Mouse (Mus musculus) brown adipose tissue, adult 24 weeks (tissue): Measurements from ENCODE around the gene Olfr685. TPM values are rescaled to one million over a fixed set of nuclear protein-coding genes. Genes with fewer than 3 reads are reported as not detected.

Experiments used
- H3K27ac ChIP-seq: fragments of 200-500 bp; replicated peaks from 2 replicates; pipeline ENCODE4 v1.5.1; 2012; ENCODE audit warnings: low read depth, mild to moderate bottlenecking, low read length
- H3K4me1 ChIP-seq: fragments of 200-500 bp; 2 replicates; pipeline ENCODE4 v1.6.1; 2012; ENCODE audit warnings: low read length, mixed read lengths; ENCODE audit not compliant: control insufficient read depth, insufficient read depth, insufficient read length
- H3K4me3 ChIP-seq: fragments of 200-500 bp; 2 replicates; pipeline ENCODE4 v1.5.1; 2012; ENCODE audit warnings: low read depth, mild to moderate bottlenecking, low read length, moderate library complexity; ENCODE audit not compliant: insufficient read depth
- polyA plus RNA-seq: library from polyadenylated mRNA; stranded (reverse); fragments of >200 nt; gene quantifications from 2 replicates; pipeline ENCODE4 v1.2.4, GENCODE M21; 2012; ENCODE audit not compliant: missing spikeins, insufficient read depth, insufficient read length

The Olfr685 gene
- not detected in 2 replicates for polyA plus RNA-seq

DNA sequence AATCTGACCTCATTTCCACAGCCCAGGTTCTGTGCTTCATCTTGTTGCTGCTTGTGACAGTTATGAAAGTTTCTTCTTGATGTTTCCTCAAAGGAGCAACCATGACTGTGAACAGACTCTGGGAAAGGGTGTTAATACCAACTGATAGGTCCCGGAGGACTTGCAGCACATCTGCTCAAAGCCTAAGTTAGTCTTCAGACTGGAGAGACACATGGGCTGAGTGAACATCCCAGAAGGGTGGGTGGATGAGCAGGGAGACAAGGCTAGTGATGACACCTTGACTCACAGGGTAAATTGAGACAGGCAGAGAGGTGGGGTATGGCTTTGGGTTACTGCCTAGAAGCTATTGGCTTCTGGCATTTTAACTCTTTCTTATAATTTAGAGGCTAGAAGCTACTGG lies at the start of gene Olfr685:
Olfr685 (minus strand) TSS at position 101 of the 400 bp plus-strand sequence.
- no peak within 1 kb of the TSS for H3K27ac ChIP-seq
- no peaks in the 10 kb centered on the region for H3K4me1 ChIP-seq
- no peak within 1 kb of the TSS for H3K4me3 ChIP-seq

DNA sequence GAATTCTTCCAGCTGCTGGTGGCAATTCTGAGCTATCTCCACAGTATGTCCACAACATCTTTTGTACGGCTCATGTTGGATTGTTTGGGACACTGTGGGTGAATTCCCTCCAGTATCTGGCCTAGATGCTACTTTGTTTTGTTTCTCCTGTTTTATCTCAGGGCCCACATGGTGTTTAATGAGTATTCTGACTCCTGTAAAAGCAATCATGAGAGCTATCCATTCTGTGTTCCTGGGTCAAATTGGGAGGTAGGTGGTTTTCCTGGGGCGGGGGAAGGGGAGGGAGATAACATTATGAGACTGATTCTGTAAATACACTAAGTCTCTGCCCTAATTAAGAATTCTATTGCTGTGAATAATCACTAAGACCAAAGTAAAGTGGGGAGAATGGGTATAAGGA lies 43.6 kb upstream of the Olfr685 start:
- Histone ChIP-seq H3K4me3 (no peak overlapping the region), H3K27ac (no peak overlapping the region), H3K4me1 (peaks cover 6% of the 10 kb centered on the region; the same call in 1 of the 2 replicates)

DNA sequence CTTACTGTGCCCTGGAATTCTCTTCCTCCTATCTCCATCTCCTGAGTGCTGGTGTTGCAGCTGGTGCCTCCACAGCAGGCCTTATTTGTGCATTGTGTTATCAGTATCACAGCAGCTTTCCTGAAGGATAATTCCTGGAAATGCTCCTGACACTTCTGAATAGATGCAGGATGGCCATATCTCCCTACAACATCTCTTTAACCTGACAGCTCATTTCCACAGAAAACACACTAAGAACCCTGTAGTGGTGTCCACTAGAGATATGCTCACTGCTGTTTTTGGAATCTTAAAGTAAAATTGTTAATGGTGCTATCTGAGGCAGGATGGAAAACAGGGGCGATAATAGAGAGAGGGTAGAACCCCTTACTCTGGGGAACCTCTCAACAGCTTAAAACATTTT lies 42.3 kb upstream of the Olfr685 start:
- H3K4me1 ChIP-seq = peaks cover 6% of the 10 kb centered on the region; the same call in 1 of the 2 replicates
- H3K27ac ChIP-seq = peak overlapping the region; percentile 53; the same call in 1 of the 2 replicates
- H3K4me3 ChIP-seq = no peak overlapping the region

- Histone ChIP-seq H3K4me3 (no peak overlapping the region), H3K4me1 (peaks cover 6% of the 10 kb centered on the region; the same call in 1 of the 2 replicates), H3K27ac (no peak overlapping the region)
These were observed 40.9 kb upstream of the Olfr685 start for GRCm38 (mm10) chr7:105226703-105227102.

DNA sequence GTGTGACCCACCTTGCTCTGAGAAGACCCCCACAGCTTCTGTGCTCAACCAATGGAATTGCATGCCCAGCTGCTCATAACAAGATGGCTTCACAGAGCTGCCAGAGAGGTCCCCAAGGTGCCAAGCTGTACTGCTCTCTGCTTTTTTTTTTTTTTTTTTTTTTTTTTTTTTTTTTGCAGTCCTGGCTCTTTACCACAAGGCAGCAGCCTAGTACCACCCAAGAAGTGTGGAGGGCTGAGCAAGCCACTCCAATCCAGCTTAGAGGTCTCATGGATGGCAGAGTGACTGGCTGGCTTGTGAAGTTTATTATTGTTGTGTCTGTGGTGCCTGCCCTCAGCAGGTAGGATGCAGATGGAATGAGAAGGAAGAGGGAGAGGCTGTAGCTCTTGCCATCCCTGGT lies 40.3 kb upstream of the Olfr685 start:
- Histone ChIP-seq H3K4me3 (no peak overlapping the region), H3K4me1 (peaks cover 6% of the 10 kb centered on the region; the same call in 1 of the 2 replicates), H3K27ac (no peak overlapping the region)

- no peak overlapping the region for H3K4me3 ChIP-seq
- H3K4me1 ChIP-seq = no peaks in the 10 kb centered on the region
- no peak overlapping the region for H3K27ac ChIP-seq
These were observed 32.5 kb upstream of the Olfr685 start for GRCm38 (mm10) chr7:105218281-105218680.

- Histone ChIP-seq H3K27ac (no peak overlapping the region), H3K4me1 (no peaks in the 10 kb centered on the region), H3K4me3 (no peak overlapping the region)
These were observed 28.9 kb upstream of the Olfr685 start for GRCm38 (mm10) chr7:105214761-105215160.

GRCm38 (mm10) chr7:105207385-105207784 lies 21.6 kb upstream of the Olfr685 start, which contains the start of gene Olfr686:
Olfr686 (minus strand) TSS chr7:105207485.
- Histone ChIP-seq H3K4me1 (no peaks in the 10 kb centered on the region), H3K27ac (no peak within 1 kb of the TSS), H3K4me3 (no peak within 1 kb of the TSS)

DNA sequence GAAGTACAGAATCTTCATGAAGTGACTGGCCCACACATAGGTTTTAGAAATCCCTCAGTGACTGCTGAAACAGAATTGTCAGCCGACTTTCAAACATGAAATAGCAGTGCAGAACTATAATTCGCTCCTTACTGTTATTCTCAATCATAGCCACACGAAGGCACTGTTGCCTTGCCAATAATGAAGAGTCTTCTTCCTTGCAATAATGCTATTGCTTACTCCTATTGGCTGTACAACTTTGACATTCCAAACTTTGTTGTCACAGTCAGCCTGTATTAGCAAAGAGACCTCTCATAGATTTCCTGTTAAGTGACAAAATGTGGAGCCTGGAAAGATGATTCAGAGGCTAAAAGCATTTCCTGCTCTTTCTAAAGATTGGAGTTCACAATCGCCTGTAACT lies 15.0 kb downstream of the Olfr685 start:
- H3K4me1 ChIP-seq = no peaks in the 10 kb centered on the region
- no peak overlapping the region for H3K27ac ChIP-seq

GRCm38 (mm10) chr7:105163553-105163952 lies 22.3 kb downstream of the Olfr685 start, which contains the start of gene Olfr684:
Olfr684 (minus strand) TSS chr7:105163653.
- Histone ChIP-seq H3K27ac (no peak within 1 kb of the TSS), H3K4me1 (no peaks in the 10 kb centered on the region), H3K4me3 (no peak within 1 kb of the TSS)

More for the DNA sequence above, 15.0 kb downstream of the Olfr685 start:
- no peak overlapping the region for H3K4me3 ChIP-seq

- Histone ChIP-seq H3K4me3 (no peak within 1 kb of the TSS), H3K4me1 (no peaks in the 10 kb centered on the region), H3K27ac (no peak within 1 kb of the TSS)
These were observed 38.9 kb downstream of the Olfr685 start, which contains the start of gene Olfr683 for GRCm38 (mm10) chr7:105146912-105147311. Olfr683 (minus strand) TSS chr7:105147012.

DNA sequence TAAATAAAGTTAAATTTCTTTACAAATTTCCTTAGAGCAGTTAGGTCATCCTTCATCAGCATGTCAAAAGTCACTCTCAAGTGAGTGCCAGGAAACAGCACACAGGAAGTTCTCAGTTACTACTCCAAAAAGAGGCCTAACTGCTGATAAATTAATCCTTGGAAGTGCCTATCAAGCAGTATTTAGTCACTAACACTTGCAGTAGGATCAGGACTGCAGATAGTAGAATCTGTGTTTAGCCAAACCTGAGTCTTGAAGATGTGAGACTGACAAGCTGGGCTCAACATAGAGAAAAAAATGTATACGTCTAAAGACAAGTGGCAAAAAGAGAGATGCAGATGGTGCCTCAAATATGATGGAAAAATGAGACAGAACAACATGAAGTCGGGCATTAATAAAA lies 44.5 kb downstream of the Olfr685 start:
- Histone ChIP-seq H3K27ac (no peak overlapping the region), H3K4me3 (no peak overlapping the region), H3K4me1 (no peaks in the 10 kb centered on the region)

Other genes starting within 250 kb of the Olfr685 start
- not detected in 2 replicates for gene Olfr670, start 223.4 kb downstream of the Olfr685 start, polyA plus RNA-seq
- gene Olfr671, start 206.9 kb downstream of the Olfr685 start, polyA plus RNA-seq = not detected in 2 replicates
- not detected in 2 replicates for gene Olfr672, start 184.0 kb downstream of the Olfr685 start, polyA plus RNA-seq
- not detected in 2 replicates for gene Olfr675, start 157.6 kb downstream of the Olfr685 start, polyA plus RNA-seq
- gene Olfr676, start 153.3 kb downstream of the Olfr685 start, polyA plus RNA-seq = not detected in 2 replicates
- gene Olfr677, start 134.6 kb downstream of the Olfr685 start, polyA plus RNA-seq = not detected in 2 replicates
- not detected in 2 replicates for gene Olfr678, start 121.5 kb downstream of the Olfr685 start, polyA plus RNA-seq
- not detected in 2 replicates for gene Olfr679, start 104.8 kb downstream of the Olfr685 start, polyA plus RNA-seq
- gene Olfr680-ps1, start 93.2 kb downstream of the Olfr685 start, polyA plus RNA-seq = not detected in 2 replicates
- not detected in 2 replicates for gene Olfr681, start 69.2 kb downstream of the Olfr685 start, polyA plus RNA-seq
- gene Olfr683, start 39.0 kb downstream of the Olfr685 start, polyA plus RNA-seq = not detected in 2 replicates
- not detected in 2 replicates for gene Olfr684, start 22.4 kb downstream of the Olfr685 start, polyA plus RNA-seq
- not detected in 2 replicates for gene Olfr686, start 21.5 kb upstream of the Olfr685 start, polyA plus RNA-seq
- not detected in 2 replicates for gene Olfr688, start 102.1 kb upstream of the Olfr685 start, polyA plus RNA-seq
- not detected in 2 replicates for gene Olfr689, start 125.2 kb upstream of the Olfr685 start, polyA plus RNA-seq
- gene Olfr690, start 148.1 kb upstream of the Olfr685 start, polyA plus RNA-seq = not detected in 2 replicates
- gene Olfr691, start 156.3 kb upstream of the Olfr685 start, polyA plus RNA-seq = not detected in 2 replicates
- not detected in 2 replicates for gene Olfr692, start 182.2 kb upstream of the Olfr685 start, polyA plus RNA-seq
- gene Gm5901, start 189.0 kb upstream of the Olfr685 start, polyA plus RNA-seq = not detected in 2 replicates
- gene Fam160a2, start 214.0 kb upstream of the Olfr685 start, polyA plus RNA-seq = 13.1 and 14.5 TPM in 2 replicates
- not detected in 2 replicates for gene Cnga4, start 218.6 kb upstream of the Olfr685 start, polyA plus RNA-seq
- not detected in 2 replicates for gene Cckbr, start 239.7 kb upstream of the Olfr685 start, polyA plus RNA-seq